Mouse (Mus musculus): Measurements from ENCODE around the gene Dhrs1.

GRCm38 (mm10) chr14:55776711-55777110, 31.2 kb upstream of the Dhrs1 start:
- TF ChIP-seq CTCF (IDR thresholded peaks at IDR 0.05; ENCODE audit: borderline replicate concordance, insufficient read depth, low read length): no peak
- no peak for TF ChIP-seq POLR2A (IDR thresholded peaks at IDR 0.05; ENCODE audit: low read depth, low read length)
